Mouse (Mus musculus) brown adipose tissue, adult 24 weeks (tissue): ENCODE results near the gene Dct. TPM values are rescaled to one million over a fixed set of nuclear protein-coding genes. Genes with fewer than 3 reads are reported as not detected.

Experiments used
- H3K27ac ChIP-seq: fragments of 200-500 bp; replicated peaks from 2 replicates; pipeline ENCODE4 v1.5.1; 2012; ENCODE audit warnings: low read depth, mild to moderate bottlenecking, low read length
- H3K4me1 ChIP-seq: fragments of 200-500 bp; 2 replicates; pipeline ENCODE4 v1.6.1; 2012; ENCODE audit warnings: low read length, mixed read lengths; ENCODE audit not compliant: control insufficient read depth, insufficient read depth, insufficient read length
- H3K4me3 ChIP-seq: fragments of 200-500 bp; 2 replicates; pipeline ENCODE4 v1.5.1; 2012; ENCODE audit warnings: low read depth, mild to moderate bottlenecking, low read length, moderate library complexity; ENCODE audit not compliant: insufficient read depth
- polyA plus RNA-seq: library from polyadenylated mRNA; stranded (reverse); fragments of >200 nt; gene quantifications from 2 replicates; pipeline ENCODE4 v1.2.4, GENCODE M21; 2012; ENCODE audit not compliant: missing spikeins, insufficient read depth, insufficient read length

Dct gene
- polyA plus RNA-seq, 1 experiment = not detected

- Histone ChIP-seq H3K4me3 (no peak overlapping the region), H3K4me1 (no peaks in the 10 kb centered on the region), H3K27ac (no peak overlapping the region)
These were observed 5.9 kb upstream of the Dct start for GRCm38 (mm10) chr14:118057696-118058580.

DNA sequence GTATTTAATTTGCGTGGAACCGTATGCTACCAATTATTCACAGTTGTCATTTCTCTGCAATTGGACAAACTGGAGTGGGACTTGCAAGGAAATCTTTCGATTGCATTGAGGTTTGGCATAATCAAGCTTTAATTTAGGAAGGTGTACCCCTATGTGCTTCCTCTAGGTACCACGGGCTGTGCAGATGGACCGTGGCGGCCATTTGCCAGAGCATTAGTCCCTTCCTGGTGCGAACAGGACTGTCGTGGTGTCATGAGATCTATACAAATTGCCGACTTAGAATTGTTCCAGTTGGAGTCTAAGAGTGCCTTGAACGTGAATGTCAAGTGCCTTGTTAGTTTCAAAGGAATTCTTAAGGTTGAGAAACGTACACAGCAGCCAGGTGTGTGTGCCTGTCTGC, 726 bp upstream of the Dct start:
- no peak overlapping the region for H3K27ac ChIP-seq

DNA sequence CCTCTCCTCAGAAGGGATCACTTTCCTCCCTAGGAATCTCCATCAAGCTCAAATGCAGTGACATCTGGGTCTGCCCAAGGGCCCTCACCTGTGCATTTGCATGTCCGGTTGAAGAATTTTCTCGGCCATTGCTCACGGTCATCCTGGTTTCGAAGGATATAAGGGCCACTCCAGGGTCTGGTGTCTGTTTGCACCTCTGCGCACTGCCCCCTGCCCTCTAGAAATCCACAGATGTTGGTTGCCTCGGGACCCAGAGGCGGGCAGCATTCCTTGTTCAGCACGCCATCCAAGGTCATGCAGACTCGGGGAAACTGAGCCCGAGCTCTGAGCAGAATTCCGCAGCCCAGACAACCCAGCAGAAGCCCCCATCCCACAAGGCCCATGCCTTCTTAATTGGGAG, 648 bp downstream of the Dct start:
- Histone ChIP-seq H3K27ac (no peak overlapping the region), H3K4me1 (no peaks in the 10 kb centered on the region), H3K4me3 (no peak overlapping the region)

More for the DNA sequence above, 726 bp upstream of the Dct start:
- Histone ChIP-seq H3K4me3 (no peak overlapping the region), H3K4me1 (no peaks in the 10 kb centered on the region)

DNA sequence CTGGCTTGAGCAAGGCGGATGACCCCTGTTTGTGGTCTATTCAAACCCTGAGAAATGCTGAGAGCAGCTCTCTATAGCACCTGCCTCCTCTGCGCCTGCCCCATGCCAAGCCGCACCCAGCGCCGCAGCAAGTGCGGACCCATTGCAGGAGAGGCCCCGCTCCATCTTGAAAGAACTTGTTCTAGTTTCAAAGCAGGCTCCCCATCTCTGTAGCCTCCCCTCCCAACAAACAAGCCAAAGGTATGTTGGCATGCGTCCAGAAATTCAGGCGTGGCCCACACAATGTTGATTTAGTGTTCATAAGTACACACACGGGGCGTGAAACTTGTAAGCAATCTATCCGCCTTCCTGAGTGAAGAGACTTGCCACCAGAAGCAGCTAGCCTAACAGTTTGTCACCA, 1.1 kb downstream of the Dct start:
- Histone ChIP-seq H3K4me1 (no peaks in the 10 kb centered on the region), H3K27ac (no peak overlapping the region), H3K4me3 (no peak overlapping the region)

GRCm38 (mm10) chr14:118050431-118050830, 1.6 kb downstream of the Dct start:
- Histone ChIP-seq H3K4me3 (no peak overlapping the region), H3K4me1 (no peaks in the 10 kb centered on the region), H3K27ac (no peak overlapping the region)

DNA sequence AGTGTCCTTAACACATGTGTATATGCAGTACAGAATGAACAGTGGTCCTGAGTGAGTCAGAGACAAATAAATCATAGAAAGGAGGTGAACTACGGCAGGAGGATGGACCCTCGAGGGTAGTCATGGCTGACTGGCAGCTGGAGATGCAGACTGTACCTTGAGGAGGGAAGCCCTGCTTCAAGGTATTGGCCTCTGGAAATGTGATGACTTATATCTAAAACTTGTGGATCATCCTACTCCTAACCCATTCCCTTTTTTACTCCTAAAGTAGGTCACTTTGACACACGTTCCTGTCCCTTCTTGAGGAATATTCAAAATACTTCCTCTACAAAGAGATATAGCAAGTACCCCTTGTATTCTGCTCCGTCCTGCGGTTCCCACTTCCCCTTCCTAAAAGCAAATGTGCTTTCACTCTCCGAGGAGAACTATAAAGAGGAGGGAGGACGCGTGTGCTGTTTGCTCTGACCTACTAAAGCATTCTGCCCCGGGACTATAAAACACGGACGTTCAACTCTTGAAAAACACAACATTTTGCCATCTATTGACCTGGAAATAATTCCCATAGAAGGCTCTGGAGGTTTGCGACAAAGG, 2.3 kb downstream of the Dct start:
- Histone ChIP-seq H3K4me3 (no peak overlapping the region), H3K4me1 (no peaks in the 10 kb centered on the region), H3K27ac (no peak overlapping the region)

DNA sequence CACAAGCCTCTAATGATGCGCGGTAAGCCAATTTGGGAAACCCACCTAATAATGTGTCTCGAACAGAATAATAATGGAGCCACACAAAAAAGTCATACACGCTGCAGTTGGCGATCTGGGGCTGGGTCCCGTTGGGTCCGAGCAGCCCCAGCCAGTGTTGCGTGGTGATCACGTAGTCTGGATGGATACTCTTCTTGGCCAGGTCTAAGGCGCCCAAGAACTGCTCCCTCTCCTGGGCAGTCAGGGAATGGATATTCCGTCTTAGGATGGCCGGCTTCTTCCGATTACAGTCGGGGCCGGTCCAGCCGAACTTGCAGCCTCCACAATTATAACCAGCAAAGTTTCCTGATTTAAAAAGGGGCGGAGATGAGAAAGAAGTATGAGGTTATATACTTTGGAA, 9.1 kb downstream of the Dct start:
- no peaks in the 10 kb centered on the region for H3K4me1 ChIP-seq
- no peak overlapping the region for H3K27ac ChIP-seq
- no peak overlapping the region for H3K4me3 ChIP-seq

GRCm38 (mm10) chr14:118042066-118042762, 9.8 kb downstream of the Dct start:
- no peaks in the 10 kb centered on the region for H3K4me1 ChIP-seq
- H3K27ac ChIP-seq = no peak overlapping the region
- H3K4me3 ChIP-seq = no peak overlapping the region

DNA sequence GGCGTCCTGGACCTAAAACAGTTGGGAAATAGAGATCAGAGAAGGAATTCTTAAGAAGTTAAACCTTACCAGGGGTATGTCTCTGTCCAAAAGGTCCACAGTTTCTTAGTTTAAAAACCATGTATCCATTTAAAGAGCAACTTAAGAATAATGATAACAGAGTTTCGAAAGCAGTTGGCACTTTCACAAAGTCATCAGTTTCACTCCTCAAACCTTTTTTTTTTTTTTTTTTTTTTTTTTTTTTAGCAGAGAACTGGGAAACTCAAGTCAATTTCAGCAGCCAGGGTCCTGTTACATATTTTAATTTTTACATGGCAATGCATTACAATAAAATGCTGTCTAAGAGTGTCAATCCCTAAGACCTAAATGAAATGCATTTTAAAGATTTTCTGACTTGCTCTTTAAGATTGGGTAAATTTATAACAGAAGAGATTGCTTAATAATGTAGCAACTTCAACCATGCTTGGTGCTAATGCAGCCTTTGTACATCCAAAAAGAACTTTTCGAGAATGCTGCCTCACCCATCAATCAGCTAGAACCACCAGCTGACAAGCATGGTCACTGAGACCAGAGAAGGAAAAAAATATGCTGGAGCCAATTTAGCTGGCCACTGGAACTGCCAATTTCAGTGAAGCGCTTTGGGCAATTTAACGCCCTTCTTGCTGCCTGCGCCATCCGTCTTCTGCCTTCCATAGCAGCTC, 11.3 kb downstream of the Dct start:
- H3K4me1 ChIP-seq = no peaks in the 10 kb centered on the region
- no peak overlapping the region for H3K27ac ChIP-seq
- no peak overlapping the region for H3K4me3 ChIP-seq

DNA sequence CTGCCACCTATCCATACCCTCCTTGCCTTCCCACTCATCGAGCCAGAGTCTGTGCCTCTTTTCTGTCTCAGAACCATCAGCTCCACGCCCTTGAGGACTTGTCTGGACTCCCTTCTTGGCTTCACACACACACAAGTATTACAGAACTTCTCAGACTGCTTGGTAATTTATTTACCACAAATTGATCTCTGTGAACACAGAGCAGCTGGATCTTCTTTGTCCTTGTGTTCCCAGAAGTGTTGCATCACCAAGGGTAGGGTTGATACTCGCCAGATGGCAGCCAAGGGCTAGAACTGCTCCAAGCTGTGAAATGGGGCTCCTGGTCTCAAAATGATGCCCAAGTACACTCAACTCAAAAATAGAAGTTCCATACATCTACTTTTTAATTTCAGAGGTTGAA, 13.0 kb downstream of the Dct start:
- no peak overlapping the region for H3K4me3 ChIP-seq
- no peaks in the 10 kb centered on the region for H3K4me1 ChIP-seq
- H3K27ac ChIP-seq = no peak overlapping the region

DNA sequence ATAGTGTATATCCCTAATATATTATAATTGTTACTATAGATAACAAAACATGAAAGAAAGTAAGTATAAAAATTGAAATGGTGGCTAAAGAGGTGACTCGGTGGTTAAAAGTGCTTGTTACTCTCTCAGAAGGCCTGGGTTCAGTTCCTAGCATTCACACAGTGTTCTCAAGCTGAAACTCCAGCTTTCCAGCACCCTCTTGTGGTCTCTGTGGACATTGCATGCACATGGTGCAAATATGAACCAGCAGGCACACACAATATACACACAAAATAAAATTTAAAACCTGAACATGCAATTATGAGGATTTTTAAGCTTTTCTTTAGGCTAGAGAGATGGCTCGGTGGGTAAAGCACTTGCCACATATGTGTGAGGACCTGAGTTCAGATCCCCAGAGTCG, 24.5 kb downstream of the Dct start:
- Histone ChIP-seq H3K4me1 (no peaks in the 10 kb centered on the region), H3K27ac (no peak overlapping the region), H3K4me3 (no peak overlapping the region)

DNA sequence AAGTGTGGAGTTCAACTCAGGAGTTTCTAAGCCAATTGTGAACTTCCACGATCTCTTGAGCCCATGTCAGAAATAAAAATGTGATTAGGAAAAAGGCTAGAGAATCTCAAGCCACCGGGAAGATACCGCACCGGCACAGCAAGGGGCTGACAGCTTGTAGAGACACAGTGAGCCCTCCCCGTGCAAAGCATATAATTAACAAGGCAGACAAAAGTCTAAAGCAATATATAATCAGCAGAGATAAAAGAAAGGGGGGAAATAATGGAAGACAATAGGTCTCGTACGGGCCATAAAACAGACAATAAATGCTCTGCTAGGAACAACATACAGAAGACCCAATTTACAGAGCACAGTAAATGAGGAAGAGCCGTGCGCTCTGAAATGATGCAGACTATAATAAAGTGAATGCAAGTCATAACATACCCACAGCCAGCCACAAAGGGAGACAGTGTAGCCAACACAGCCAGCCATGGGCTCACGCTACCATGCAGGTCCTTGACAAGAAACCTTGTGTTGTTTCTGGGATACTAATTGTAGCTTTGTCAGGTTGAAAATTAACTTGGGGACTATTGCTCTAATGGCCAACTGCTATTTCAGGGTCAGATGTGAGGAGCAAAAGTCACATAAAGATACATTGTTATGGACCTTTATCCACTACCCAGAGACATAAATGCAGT, 30.0 kb downstream of the Dct start:
- Histone ChIP-seq H3K27ac (no peak overlapping the region), H3K4me1 (no peaks in the 10 kb centered on the region), H3K4me3 (no peak overlapping the region)

DNA sequence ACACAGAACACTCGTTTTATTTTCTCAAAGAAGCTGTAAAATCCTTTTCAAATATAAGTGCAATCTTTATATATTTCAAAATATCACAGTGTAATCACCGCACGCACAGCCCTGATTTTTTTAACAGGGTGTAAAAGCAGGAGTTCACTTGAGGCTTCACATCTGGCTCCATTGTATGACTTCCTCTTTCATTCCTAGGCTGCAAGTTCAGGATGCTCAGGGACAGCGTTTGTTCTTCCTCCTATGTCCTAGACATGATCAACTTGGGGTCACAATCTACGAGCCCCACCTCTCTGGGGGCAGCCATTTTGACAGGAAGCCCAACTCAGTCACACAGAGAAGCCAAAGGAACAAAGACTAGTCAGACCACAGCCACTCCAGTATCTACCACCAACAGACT, 32.7 kb downstream of the Dct start:
- no peaks in the 10 kb centered on the region for H3K4me1 ChIP-seq
- no peak overlapping the region for H3K27ac ChIP-seq
- no peak overlapping the region for H3K4me3 ChIP-seq

DNA sequence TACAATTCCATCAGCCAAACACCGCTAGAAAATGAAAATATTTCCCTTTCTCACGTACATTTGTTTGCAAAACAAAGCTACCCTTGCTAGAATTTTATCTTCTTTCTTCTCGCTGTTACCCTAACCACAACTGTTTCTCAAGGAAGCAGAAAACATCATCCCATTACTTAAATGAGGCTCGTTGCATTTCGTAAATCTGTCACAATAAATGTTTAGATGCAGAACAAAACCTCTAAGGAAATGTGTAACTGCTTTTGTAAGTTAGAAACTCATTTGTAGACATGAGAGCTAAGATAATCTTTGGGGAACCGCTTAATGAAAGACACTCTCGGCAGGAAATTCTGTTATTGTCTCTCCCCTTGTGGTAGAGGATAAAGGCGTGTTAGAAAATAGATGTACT, 38.8 kb downstream of the Dct start:
- Histone ChIP-seq H3K4me1 (no peaks in the 10 kb centered on the region), H3K4me3 (no peak overlapping the region), H3K27ac (no peak overlapping the region)

DNA sequence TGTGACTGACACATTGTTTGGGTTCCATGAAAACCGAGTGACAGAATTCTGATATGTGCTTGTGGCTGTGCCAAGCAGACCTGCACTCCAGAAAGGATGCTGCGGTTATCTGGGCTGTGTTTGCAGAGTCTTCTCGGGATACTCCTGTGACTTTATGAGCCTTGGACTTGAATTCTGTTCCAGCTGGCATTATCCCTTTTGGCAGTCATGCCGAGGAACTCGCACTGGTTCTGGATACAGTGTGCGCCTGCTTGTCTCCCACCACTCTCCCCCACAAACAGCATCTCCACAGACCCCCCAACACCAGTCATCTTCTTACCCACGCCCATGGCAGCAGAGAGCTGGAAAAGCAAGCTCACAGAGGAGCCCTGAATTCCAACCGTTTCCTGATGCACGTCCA, 42.5 kb downstream of the Dct start:
- Histone ChIP-seq H3K4me3 (no peak overlapping the region), H3K4me1 (no peaks in the 10 kb centered on the region), H3K27ac (no peak overlapping the region)
